Mouse (Mus musculus): ENCODE results near the gene Prkd3. TPM values are rescaled to one million over a fixed set of nuclear protein-coding genes. Genes with fewer than 3 reads are reported as not detected.

The Prkd3 gene
- polyA plus RNA-seq, 1 experiment from 2014 or later: 23.9 TPM

- 88% methylated on average over 3 of the region's 3 CpGs for WGBS
- Histone ChIP-seq H3K4me2 (no peak overlapping the region), H3K9ac (no peak overlapping the region), H3K4me3 (no peak overlapping the region), H3K9me3 (no peaks in the 10 kb centered on the region), H3K27me3 (replicated peaks) (no peaks in the 10 kb centered on the region), H3K36me3 (peaks cover 74% of the 10 kb centered on the region), H3K27ac (replicated peaks) (no peak overlapping the region), H3K4me1 (peaks cover 3% of the 10 kb centered on the region)
- ATAC-seq (ENCODE audit: extremely low read depth, insufficient number of reproducible peaks, low FRiP score, low TSS enrichment): no peak
Measured at GRCm38 (mm10) chr17:78968500-78968899, 52.1 kb downstream of the Prkd3 start.

- peaks cover 77% of the 10 kb centered on the region for H3K36me3 ChIP-seq
- H3K4me1 ChIP-seq: no peaks in the 10 kb centered on the region
- no peak overlapping the region for H3K27ac ChIP-seq (replicated peaks)
- no peak overlapping the region for H3K4me2 ChIP-seq
- no peak overlapping the region for H3K4me3 ChIP-seq
- ATAC-seq (ENCODE audit: extremely low read depth, insufficient number of reproducible peaks, low FRiP score, low TSS enrichment): no peak
- H3K27me3 ChIP-seq (replicated peaks): no peaks in the 10 kb centered on the region
- no peak overlapping the region for H3K9ac ChIP-seq
- H3K9me3 ChIP-seq: no peaks in the 10 kb centered on the region
- 85% methylated on average over 11 of the region's 11 CpGs for WGBS
Measured at GRCm38 (mm10) chr17:78966092-78966883, 54.3 kb downstream of the Prkd3 start.

DNA sequence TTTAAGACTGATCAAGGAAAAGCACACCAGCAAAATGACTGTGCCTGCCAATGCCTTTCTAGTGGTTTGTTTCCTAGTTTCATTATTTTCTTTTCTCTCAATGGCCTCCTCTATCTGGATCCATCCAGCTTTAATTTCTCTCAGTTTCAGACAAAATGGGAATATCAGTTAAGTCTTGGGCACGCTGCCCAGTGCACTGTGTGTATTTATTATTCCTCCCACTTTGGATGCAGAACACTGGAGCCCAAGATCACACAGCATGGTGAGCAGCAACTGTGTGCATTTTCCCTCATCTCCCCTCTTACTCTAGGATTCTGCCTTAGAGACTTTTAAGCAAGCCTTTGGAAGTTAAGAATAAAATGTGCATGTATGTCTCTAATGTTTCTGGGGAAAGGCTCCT is 56.2 kb downstream of the Prkd3 start:
- WGBS: 93% methylated on average over 1 of the region's 1 CpGs
- no peak overlapping the region for H3K9ac ChIP-seq
- no peaks in the 10 kb centered on the region for H3K9me3 ChIP-seq
- no peaks in the 10 kb centered on the region for H3K4me1 ChIP-seq
- H3K27ac ChIP-seq (replicated peaks): no peak overlapping the region
- no peak for ATAC-seq (ENCODE audit: extremely low read depth, insufficient number of reproducible peaks, low FRiP score, low TSS enrichment)
- no peak overlapping the region for H3K4me2 ChIP-seq
- no peaks in the 10 kb centered on the region for H3K27me3 ChIP-seq (replicated peaks)
- no peak overlapping the region for H3K4me3 ChIP-seq
- peaks cover 81% of the 10 kb centered on the region for H3K36me3 ChIP-seq

DNA sequence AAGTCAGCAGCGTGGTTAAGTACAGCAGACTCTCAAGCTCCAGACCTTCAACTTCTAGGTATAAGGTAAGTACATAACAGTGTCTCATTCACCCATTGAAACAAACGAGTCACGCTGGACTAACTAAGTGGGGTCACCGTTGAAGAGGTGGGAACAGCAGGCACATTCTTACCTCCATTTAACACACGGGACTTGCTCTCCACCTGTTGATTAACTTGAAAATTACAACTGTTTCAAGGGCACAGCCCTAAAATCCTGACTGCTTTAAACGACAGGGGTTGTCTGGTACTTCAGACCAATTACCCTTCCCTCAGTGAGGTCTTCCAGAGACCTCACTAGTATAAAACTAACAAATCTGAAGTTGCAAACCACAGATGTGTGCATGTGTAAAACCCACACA is 61.1 kb downstream of the Prkd3 start:
- Histone ChIP-seq H3K36me3 (peaks cover 87% of the 10 kb centered on the region), H3K9me3 (no peaks in the 10 kb centered on the region)
- WGBS: 69% methylated on average over 6 of the region's 6 CpGs

GRCm38 (mm10) chr17:78953240-78953639 is 67.4 kb downstream of the Prkd3 start:
- no peak for ATAC-seq (ENCODE audit: extremely low read depth, insufficient number of reproducible peaks, low FRiP score, low TSS enrichment)
- 84% methylated on average over 8 of the region's 8 CpGs for WGBS
- peaks cover 92% of the 10 kb centered on the region for H3K36me3 ChIP-seq
- no peaks in the 10 kb centered on the region for H3K4me1 ChIP-seq
- no peak overlapping the region for H3K4me3 ChIP-seq
- H3K27ac ChIP-seq (replicated peaks): no peak overlapping the region
- H3K4me2 ChIP-seq: no peak overlapping the region
- no peaks in the 10 kb centered on the region for H3K27me3 ChIP-seq (replicated peaks)
- no peak overlapping the region for H3K9ac ChIP-seq
- H3K9me3 ChIP-seq: no peaks in the 10 kb centered on the region

More for the DNA sequence above, 61.1 kb downstream of the Prkd3 start:
- H3K27me3 ChIP-seq (replicated peaks): no peaks in the 10 kb centered on the region
- H3K9ac ChIP-seq: no peak overlapping the region
- no peak overlapping the region for H3K27ac ChIP-seq (replicated peaks)
- H3K4me3 ChIP-seq: no peak overlapping the region
- no peak for ATAC-seq (ENCODE audit: extremely low read depth, insufficient number of reproducible peaks, low FRiP score, low TSS enrichment)
- H3K4me2 ChIP-seq: no peak overlapping the region
- no peaks in the 10 kb centered on the region for H3K4me1 ChIP-seq

DNA sequence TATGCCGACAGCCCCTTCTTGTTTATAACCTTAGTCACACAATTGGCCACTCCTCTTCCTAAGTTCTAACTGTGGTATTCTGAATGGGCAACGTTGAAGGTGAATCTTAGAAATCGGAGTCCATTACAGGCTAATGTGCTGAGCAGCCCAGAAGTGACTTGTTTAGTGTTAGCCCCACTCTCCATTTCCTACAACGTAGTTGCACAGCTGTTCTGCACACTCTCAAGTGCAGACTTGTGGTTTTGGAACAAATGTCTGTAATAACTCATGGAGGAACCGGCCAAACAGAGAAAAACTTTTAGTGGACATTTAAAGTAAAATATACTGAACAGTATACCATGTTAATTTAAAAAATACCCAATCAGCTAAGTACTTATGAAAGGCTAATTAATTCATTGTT is 68.5 kb downstream of the Prkd3 start:
- H3K36me3 ChIP-seq: peaks cover 92% of the 10 kb centered on the region
- no peaks in the 10 kb centered on the region for H3K4me1 ChIP-seq
- no peaks in the 10 kb centered on the region for H3K9me3 ChIP-seq
- no peak overlapping the region for H3K4me2 ChIP-seq
- H3K27ac ChIP-seq (replicated peaks): no peak overlapping the region
- no peak for ATAC-seq (ENCODE audit: extremely low read depth, insufficient number of reproducible peaks, low FRiP score, low TSS enrichment)
- H3K27me3 ChIP-seq (replicated peaks): no peaks in the 10 kb centered on the region
- no peak overlapping the region for H3K9ac ChIP-seq
- H3K4me3 ChIP-seq: no peak overlapping the region
- WGBS: 90% methylated on average over 5 of the region's 5 CpGs

DNA sequence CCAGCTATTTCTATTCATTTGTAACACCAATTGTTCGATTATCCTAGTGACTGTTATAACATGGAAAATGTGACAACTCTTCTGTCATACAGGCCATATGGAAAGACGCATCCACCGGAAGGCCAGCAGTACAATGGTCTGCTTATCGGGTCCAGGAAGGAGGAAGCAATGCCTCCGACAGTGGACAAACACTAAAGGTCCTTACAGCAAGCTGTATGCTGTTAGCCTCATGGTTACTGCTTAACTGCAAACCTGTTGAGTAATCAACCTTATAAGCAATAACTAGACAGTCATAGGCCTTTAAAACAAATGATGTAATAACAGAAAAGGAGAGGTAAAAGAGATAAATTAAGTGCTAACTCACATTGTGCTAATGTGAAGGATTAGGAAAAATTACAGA is 69.4 kb downstream of the Prkd3 start:
- Histone ChIP-seq H3K27ac (replicated peaks) (no peak overlapping the region), H3K27me3 (replicated peaks) (no peaks in the 10 kb centered on the region), H3K36me3 (peaks cover 92% of the 10 kb centered on the region), H3K4me2 (no peak overlapping the region), H3K4me1 (no peaks in the 10 kb centered on the region), H3K9ac (no peak overlapping the region), H3K4me3 (no peak overlapping the region), H3K9me3 (no peaks in the 10 kb centered on the region)
- WGBS: 80% methylated on average over 5 of the region's 5 CpGs
- ATAC-seq (ENCODE audit: extremely low read depth, insufficient number of reproducible peaks, low FRiP score, low TSS enrichment): no peak

DNA sequence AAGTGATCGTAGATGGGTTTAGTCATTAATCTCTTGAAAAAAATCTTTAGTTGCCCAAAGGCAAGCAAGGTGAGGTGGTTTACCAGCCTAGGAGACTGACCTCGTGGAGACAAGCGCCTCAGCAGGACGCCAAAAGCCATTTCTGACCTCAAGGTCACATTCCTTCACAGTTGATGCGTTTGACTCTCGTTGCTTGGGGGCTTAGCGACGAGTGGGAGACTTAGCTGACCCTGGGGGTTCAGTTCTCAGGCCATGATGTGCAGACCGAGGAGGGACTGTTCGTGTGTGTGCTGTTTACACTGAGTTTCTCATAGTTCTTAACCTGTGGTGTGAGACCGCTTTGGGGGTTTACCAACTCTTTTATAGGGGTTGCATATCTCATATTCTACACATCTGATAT is 78.0 kb downstream of the Prkd3 start:
- WGBS: 63% methylated on average over 11 of the region's 11 CpGs
- H3K4me1 ChIP-seq: peaks cover 4% of the 10 kb centered on the region
- H3K27me3 ChIP-seq (replicated peaks): no peaks in the 10 kb centered on the region
- no peak for ATAC-seq (ENCODE audit: extremely low read depth, insufficient number of reproducible peaks, low FRiP score, low TSS enrichment)
- H3K4me2 ChIP-seq: no peak overlapping the region
- no peak overlapping the region for H3K9ac ChIP-seq
- no peak overlapping the region for H3K4me3 ChIP-seq
- H3K27ac ChIP-seq (replicated peaks): no peak overlapping the region
- no peaks in the 10 kb centered on the region for H3K9me3 ChIP-seq
- H3K36me3 ChIP-seq: peaks cover 72% of the 10 kb centered on the region

DNA sequence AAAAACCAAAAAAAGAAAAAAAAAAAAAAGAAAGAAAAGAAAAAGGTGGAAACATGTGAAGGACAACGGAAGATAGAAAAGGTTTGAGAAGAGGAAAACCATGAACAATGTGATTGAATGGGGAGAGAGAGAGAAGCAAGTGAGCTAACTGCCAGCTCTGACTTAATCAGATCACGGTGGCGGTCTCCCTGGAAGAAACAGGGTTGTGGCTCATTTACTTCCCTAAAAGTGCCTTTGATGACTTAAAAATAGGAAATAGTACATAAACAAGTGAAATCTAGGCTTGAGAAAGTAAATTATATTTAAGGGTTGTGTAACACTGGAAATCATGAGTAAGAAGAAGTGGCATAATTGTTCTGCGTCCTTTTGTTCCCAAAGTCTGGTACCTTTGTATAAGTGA is 81.7 kb downstream of the Prkd3 start:
- Histone ChIP-seq H3K27me3 (replicated peaks) (no peaks in the 10 kb centered on the region), H3K9ac (no peak overlapping the region), H3K4me1 (peaks cover 17% of the 10 kb centered on the region), H3K4me3 (no peak overlapping the region), H3K27ac (replicated peaks) (no peak overlapping the region), H3K4me2 (no peak overlapping the region), H3K36me3 (peaks cover 59% of the 10 kb centered on the region), H3K9me3 (no peaks in the 10 kb centered on the region)
- no peak for ATAC-seq (ENCODE audit: extremely low read depth, insufficient number of reproducible peaks, low FRiP score, low TSS enrichment)
- 90% methylated on average over 4 of the region's 4 CpGs for WGBS

GRCm38 (mm10) chr17:78937229-78937853 is 83.3 kb downstream of the Prkd3 start:
- H3K4me2 ChIP-seq: peak overlapping the region; percentile 81
- H3K4me1 ChIP-seq: peaks cover 26% of the 10 kb centered on the region
- H3K27me3 ChIP-seq (replicated peaks): no peaks in the 10 kb centered on the region
- no peaks in the 10 kb centered on the region for H3K9me3 ChIP-seq
- peak overlapping the region; percentile 91 for H3K9ac ChIP-seq
- WGBS: 7% methylated on average over 26 of the region's 26 CpGs
- peaks cover 59% of the 10 kb centered on the region for H3K36me3 ChIP-seq
- H3K4me3 ChIP-seq: peak overlapping the region; percentile 95
- H3K27ac ChIP-seq (replicated peaks): no peak overlapping the region
- ATAC-seq (ENCODE audit: extremely low read depth, insufficient number of reproducible peaks, low FRiP score, low TSS enrichment): no peak

GRCm38 (mm10) chr17:78936466-78937228 is 84.0 kb downstream of the Prkd3 start, which contains the start of the genes Cebpz and Ndufaf7:
Cebpz (minus strand) TSS chr17:78937066.
Ndufaf7 (plus strand) TSS chr17:78937136.
- peak within 1 kb of the TSS; percentile 46; the same call in 1 of the 2 replicates for H3K27ac ChIP-seq (replicated peaks)
- H3K4me2 ChIP-seq: peak within 1 kb of the TSS; percentile 81
- H3K4me3 ChIP-seq: peak within 1 kb of the TSS; percentile 95
- H3K9me3 ChIP-seq: no peaks in the 10 kb centered on the region
- peaks cover 26% of the 10 kb centered on the region for H3K4me1 ChIP-seq
- ATAC-seq (ENCODE audit: extremely low read depth, insufficient number of reproducible peaks, low FRiP score, low TSS enrichment): peak; percentile 98
- WGBS: under 1% methylated on average over 45 of the region's 45 CpGs
- H3K27me3 ChIP-seq (replicated peaks): no peaks in the 10 kb centered on the region
- peak within 1 kb of the TSS; percentile 91 for H3K9ac ChIP-seq
- H3K36me3 ChIP-seq: peaks cover 59% of the 10 kb centered on the region
